Mouse (Mus musculus) spleen, adult 10 weeks (tissue): ENCODE data around the gene Lgsn. TPM values are rescaled to one million over a fixed set of nuclear protein-coding genes. Genes with fewer than 3 reads are reported as not detected.

ENCODE experiments used
- polyA plus RNA-seq: library from polyadenylated mRNA; stranded (reverse); fragments of 350-450 nt; fragmentation: Illumina TruSeq; extraction: RNeasy Lipid Tissue Mini Kit (QIAGEN cat#74804); gene quantifications from one replicate; pipeline ENCODE4 v1.2.3, GENCODE M21; 2015; ENCODE audit warnings: low replicate concordance; ENCODE audit not compliant: insufficient read depth

The Lgsn gene
- polyA plus RNA-seq, result not detected

GRCm38 (mm10) chr1:31176101-31176500, at the start of gene Lgsn:
Lgsn (plus strand) TSS chr1:31176401.

DNA sequence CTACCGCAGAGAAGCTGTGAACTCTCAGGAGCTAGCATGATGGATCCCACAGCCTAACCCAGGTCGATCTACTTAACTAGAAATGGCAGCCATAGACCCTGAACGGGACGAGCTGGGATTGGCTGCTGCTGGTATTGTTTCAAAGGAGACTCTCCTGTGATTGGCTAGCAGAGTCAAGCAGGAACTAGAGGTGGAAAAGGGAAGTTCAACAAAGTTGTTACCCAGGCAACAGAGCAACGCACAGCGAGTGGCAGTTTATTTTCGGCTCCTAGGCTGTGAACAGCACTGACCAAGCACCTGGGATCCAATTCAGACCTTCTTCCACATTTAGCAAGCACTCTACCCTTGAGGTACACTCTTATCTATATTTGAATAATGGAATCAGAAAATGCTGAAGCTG, 46.4 kb downstream of the Lgsn start, which contains the start of the genes 4931428L18Rik and Pih1d3:
4931428L18Rik (minus strand) TSS at position 121 of the 400 bp plus-strand sequence.
Pih1d3 (plus strand) TSS at position 275 of the 400 bp plus-strand sequence.

Other genes with a start within 250 kb of the Lgsn start
- gene AC153137.1, start 198.4 kb upstream of the Lgsn start, polyA plus RNA-seq, result not detected
- gene 4931428L18Rik, start 46.3 kb downstream of the Lgsn start, polyA plus RNA-seq, result not detected
- not detected for gene Pih1d3, start 46.4 kb downstream of the Lgsn start, polyA plus RNA-seq